Mouse (Mus musculus): Measurements from ENCODE around the gene Prr23a3. TPM values are rescaled to one million over a fixed set of nuclear protein-coding genes. Genes with fewer than 3 reads are reported as not detected.

The Prr23a3 gene
- not detected for total RNA-seq (2021)
- long read RNA-seq, experiment 1: 0 reads
- long read RNA-seq, experiment 2: 0 reads

- no peak for DNase-seq
These were observed at the start of gene Prr23a3 for GRCm38 (mm10) chr9:98864571-98864970. Prr23a3 (plus strand) TSS chr9:98864767.

DNA sequence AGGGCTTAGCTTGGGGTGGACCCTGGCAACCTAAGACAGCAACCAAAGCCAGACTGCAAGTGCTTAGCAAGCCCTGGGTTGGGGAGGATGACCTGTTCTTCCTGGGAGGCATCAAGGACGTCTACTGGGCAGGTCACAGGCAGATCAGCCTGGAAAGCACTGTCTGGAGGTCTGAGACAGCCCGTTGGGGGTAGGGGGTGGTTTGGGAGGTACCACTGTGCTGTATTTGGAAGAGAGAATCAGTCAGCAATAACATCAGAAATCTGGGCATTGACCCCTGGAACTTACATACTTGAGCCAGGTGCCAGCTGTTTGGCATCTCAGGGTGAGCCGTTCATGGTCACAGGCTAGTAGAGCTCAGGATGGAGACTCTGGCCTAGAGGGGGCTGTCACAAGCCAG lies 48.5 kb upstream of the Prr23a3 start:
- DNase-seq: no peak

DNA sequence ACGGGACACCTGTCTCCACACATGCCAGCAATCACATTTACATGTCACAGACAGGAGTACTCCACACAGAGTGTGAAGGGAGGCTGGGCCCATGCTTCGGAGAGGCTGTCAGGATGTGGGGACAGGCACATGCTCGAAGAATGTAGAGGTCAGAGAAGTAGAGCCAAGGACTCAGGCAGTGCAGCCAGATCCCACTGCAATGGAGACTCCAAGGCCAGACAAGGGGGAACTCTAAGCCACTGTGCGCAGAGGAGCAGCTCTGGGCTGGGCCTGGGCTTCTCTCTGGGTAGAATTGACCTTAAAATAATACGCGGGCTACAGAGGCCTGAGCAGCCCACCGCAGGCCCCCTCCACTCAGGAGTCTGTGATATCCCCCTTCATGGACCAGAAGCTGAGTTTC lies 47.0 kb upstream of the Prr23a3 start:
- no peak for DNase-seq

DNA sequence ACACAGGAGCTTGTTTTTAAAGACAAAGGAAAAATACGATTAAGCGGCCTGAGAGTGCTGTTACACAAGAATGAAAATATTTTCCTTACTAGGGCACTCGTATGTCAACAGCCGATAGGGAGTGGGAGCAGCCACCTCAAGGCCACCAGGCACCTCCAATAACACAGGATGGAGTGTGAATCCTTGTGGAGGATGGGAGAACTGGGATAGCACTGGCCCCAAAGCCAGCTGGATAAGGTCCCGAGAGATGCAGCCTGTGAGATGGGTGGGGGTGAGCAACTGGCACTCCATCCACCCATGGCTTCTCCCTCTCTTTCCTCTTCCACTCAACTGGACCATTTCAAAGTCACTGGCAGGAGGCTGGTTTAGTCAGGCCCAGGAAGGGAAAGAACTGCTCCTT lies 45.6 kb upstream of the Prr23a3 start:
- no peak for DNase-seq

DNA sequence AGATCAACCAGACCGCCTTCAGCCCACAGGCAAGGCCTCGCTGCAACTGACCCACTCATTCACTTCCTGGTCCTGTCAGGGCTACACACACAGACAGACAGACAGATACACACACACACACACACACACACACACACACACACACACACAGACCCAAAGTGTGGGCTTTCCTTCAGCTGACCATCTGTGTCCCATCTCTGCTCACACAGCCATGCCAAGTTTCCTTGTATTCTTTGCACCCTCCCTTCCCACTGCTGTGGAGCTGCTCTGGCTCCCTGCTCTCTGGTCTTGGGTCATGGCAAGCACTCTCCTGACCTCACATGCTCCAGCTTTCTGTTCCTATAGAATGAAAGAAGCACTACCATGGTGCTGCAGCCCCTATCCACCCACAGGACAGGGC lies 45.1 kb upstream of the Prr23a3 start:
- DNase-seq: no peak

- DNase-seq: no peak
These were observed 44.1 kb upstream of the Prr23a3 start for GRCm38 (mm10) chr9:98820461-98820860.

GRCm38 (mm10) chr9:98821067-98821466 lies 43.5 kb upstream of the Prr23a3 start:
- no peak for DNase-seq

DNA sequence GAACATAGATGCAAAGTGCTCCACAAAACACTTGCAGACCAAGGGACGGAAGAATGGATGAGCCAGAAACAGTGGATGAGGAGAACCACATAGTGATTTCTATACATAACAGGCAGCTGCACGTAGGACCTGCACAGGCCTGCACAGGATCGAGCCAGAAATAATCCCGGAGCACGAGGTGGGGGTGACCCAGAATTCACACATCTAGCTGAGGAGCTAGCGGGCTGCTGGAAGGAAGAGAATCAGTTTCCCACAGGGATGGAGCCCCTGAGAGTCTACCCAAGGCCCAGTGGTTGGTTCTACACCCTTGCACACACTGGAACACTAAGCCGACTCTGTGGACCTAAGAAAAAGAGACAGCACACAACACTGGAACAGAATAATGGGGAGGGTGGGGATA lies 40.8 kb upstream of the Prr23a3 start:
- DNase-seq: no peak

DNA sequence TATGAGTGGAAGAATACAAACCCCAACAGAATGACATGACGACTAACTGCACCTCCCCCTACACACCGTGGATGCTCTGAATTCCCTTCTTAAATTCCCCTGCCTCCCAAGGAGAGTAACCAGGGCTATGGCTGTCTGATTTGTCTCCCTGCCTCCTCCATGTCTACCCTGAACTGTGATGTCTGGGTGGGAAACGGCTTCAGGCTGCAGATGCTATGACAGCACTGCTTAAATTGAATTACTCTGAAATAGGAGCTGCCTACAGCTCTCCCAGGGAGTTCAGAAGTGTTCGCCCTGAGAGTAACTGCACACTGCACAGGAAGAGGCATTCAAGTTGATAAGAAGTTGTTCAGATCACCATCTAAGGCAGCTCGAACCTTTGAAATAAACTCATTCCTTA lies 35.1 kb upstream of the Prr23a3 start:
- DNase-seq: no peak

GRCm38 (mm10) chr9:98837537-98838074 lies 27.0 kb upstream of the Prr23a3 start:
- DNase-seq: no peak

- no peak for DNase-seq
These were observed 22.4 kb upstream of the Prr23a3 start, which contains the start of gene Prr23a1 for GRCm38 (mm10) chr9:98842117-98842516. Prr23a1 (plus strand) TSS chr9:98842503.

DNA sequence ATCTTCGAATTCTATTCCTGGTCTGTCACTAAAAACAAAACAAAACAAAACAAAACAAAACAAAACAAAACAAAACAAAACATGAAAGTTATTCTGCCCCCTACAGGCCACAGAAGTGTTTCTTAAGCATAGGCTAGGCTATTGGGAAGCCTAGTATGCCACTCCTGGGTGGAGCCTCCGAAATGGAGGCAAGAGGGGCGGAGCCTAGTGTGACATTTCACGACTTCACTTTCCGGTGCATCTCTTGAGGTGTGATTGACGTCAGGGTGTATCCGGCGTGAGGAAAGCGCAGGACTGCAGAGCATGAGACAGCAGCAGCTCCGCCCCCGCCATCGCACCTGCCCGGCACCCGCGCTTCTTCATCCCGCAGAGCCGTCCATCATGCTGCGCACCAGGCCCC lies 8.4 kb upstream of the Prr23a3 start, which contains the start of gene Prr23a2:
TSS of gene Prr23a2 (plus strand) at position 285 of the 400 bp plus-strand sequence.
- no peak for DNase-seq

GRCm38 (mm10) chr9:98863463-98863862 lies 1.1 kb upstream of the Prr23a3 start:
- DNase-seq: no peak

- DNase-seq: no peak
These were observed 36.9 kb downstream of the Prr23a3 start for GRCm38 (mm10) chr9:98901486-98901885.

- no peak for DNase-seq
These were observed 38.3 kb downstream of the Prr23a3 start, which contains the start of gene 7420426K07Rik for GRCm38 (mm10) chr9:98902819-98903218. 7420426K07Rik (plus strand) TSS chr9:98903119.

Other genes with a start within 250 kb of the Prr23a3 start
- gene Prr23a1, start 22.3 kb upstream of the Prr23a3 start, total RNA-seq (2021): not detected
- not detected for gene Prr23a2, start 8.3 kb upstream of the Prr23a3 start, total RNA-seq (2021)
- gene 7420426K07Rik, start 38.4 kb downstream of the Prr23a3 start, total RNA-seq (2021): not detected
- not detected for gene Foxl2, start 90.5 kb downstream of the Prr23a3 start, total RNA-seq (2021)
- gene Faim, start 121.6 kb downstream of the Prr23a3 start, total RNA-seq (2021): 10 to 100 TPM; 19.1 to 22.2 TPM
- gene Gm1123, start 170.9 kb downstream of the Prr23a3 start, total RNA-seq (2021): not detected

All from adrenal gland, postnatal 10 days (tissue).